Mouse (Mus musculus) heart, postnatal 36 days (tissue): Measurements from ENCODE around the gene Leap2. TPM values are rescaled to one million over a fixed set of nuclear protein-coding genes. Genes with fewer than 3 reads are reported as not detected.

Experiments
- DNase-seq, 2 experiments: peaks; one replicate each; pipeline ENCODE4 v3.0.0; 2021 to 2022
- intact Hi-C: fragments of 180-260 bp; cut with DNase I; formaldehyde crosslinking; loops from one replicate; pipeline ENCODE4 v1.15.1; 2025
- microRNA-seq, 2 experiments: library from miRNA; unstranded; fragments of <30 nt; microRNA quantifications; one replicate each; pipeline ENCODE4 v1.2.0; 2021; ENCODE audit warnings: borderline number of aligned reads in 2 of 2
- total RNA-seq, 2 experiments: library from RNA; stranded (reverse); gene quantifications; 2 replicates each; pipeline ENCODE4 v1.2.3; 2021

Gene Leap2
- total RNA-seq, 2 experiments from 2014 or later, result not detected

DNA sequence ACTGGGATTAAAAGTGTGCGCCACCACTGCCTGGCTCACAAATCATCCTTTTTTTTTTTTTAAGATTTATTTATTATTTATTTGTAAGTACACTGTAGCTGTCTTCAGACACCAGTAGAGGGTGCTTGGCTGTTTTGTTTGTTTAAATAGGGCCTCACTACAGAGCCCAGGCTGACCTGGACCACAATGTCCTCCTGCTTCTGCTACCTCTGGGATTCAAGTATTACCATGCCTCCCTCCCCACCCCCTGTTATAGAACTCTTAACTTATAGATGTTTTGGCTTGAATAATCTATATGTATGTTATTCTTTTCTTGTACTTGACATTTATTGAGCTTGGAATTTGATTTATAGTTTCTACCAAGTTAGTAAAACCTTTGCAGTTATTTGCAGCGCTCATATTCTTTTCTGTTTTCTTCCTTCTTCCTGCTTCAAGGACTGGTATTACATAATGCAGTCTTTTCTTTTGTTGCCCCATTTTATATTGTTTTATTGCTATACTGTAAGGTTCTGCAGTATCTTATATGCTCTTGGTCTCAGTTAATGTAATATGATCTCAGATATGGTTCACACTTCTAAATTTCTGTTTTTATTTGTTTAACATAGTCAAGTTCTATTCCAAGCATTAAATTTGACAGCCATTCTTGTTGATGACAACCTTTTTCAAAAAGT is 39.1 kb downstream of the Leap2 start:
- no peak for DNase-seq
- intact Hi-C loops, result no loop called here

DNA sequence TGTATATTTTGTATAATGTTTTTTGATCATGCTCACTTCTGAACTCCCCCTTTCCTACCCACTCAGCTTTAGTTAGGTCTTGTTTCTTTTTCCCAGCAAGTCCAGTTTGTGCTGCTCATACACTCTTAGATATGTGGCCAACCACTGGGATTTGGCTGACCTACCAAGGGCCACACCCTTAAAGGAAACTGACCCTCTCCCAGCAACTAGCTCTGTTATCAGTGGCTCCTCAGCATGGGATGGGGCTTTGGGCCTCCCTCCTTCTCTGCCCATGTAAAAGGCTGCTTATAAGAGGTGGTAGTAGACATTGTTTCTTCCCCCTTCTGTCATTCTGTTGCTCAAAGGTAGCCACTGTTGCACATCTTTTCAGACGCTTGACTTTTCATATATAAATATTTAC is 44.1 kb downstream of the Leap2 start:
- DNase-seq, result peak; percentile 12 to 13
- intact Hi-C loops, result no loop called here

Small RNA genes lying within 50 kb of the gene (microRNA-seq; reads per million reads assigned to microRNA genes)
- 0 reads per million in 2 experiments for gene Mir6920

Other genes with a start within 250 kb of the Leap2 start
- 100 to 1,000 TPM; 125 to 126 TPM for gene Hspa4, start 122.7 kb downstream of the Leap2 start, total RNA-seq
- gene Zcchc10, start 98.5 kb downstream of the Leap2 start, total RNA-seq, result 1 to 10 TPM; 5.3 to 6.8 TPM
- 10 to 100 TPM; 81.8 to 88.8 TPM for gene Aff4, start 72.3 kb downstream of the Leap2 start, total RNA-seq
- 1,000 to 10,000 TPM; 2,773 to 2,928 TPM for gene Uqcrq, start 7.7 kb upstream of the Leap2 start, total RNA-seq
- under 1 TPM; 0.19 to 0.39 TPM for gene Gdf9, start 7.9 kb upstream of the Leap2 start, total RNA-seq
- gene Gm10447, start 33.9 kb upstream of the Leap2 start, total RNA-seq, result not detected
- gene Shroom1, start 34.0 kb upstream of the Leap2 start, total RNA-seq, result under 1 TPM; 0.39 to 0.76 TPM
- gene Gm9837, start 47.3 kb upstream of the Leap2 start, total RNA-seq, result not detected
- not detected for gene Gm9945, start 57.0 kb upstream of the Leap2 start, total RNA-seq
- gene Sowaha, start 57.1 kb upstream of the Leap2 start, total RNA-seq, result under 1 TPM; 0.14 TPM
- gene Sept8, start 96.1 kb upstream of the Leap2 start, total RNA-seq, result 10 to 100 TPM; 28.4 to 35.3 TPM
- gene Kif3a, start 144.2 kb upstream of the Leap2 start, total RNA-seq, result 1 to 10 TPM; 8.2 to 10.0 TPM
- gene Il4, start 195.5 kb upstream of the Leap2 start, total RNA-seq, result not detected
- gene Il13, start 211.5 kb upstream of the Leap2 start, total RNA-seq, result not detected